Mouse (Mus musculus): ENCODE results near the gene Pou6f2. TPM values are rescaled to one million over a fixed set of nuclear protein-coding genes. Genes with fewer than 3 reads are reported as not detected.

The Pou6f2 gene
- not detected in 2 replicates for polyA plus RNA-seq (2012; rRNA removed)

DNA sequence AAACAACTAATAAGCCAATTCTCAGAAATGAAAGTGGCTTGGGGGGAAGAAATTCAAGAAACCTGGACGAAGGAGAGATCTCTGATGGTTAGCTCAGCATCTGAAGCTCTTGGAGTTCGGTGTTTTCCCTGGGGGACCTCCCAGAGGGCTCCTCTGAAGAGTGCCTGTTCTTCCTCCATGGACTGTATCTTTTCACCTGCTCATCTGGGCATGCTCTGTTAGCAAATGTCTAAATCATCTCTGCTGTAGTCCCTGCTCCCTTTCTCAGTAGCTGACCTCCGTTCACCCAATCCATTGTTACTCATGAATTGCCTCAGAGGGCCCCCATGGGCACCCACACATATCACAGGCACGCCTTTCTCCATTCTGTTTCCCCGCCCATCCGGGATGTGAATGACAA is at the start of gene Pou6f2:
Gene Pou6f2, minus strand, starts transcription at position 101 of the 400 bp plus-strand sequence.
- no peak for DNase-seq
- H3K4me3 ChIP-seq (replicated peaks; ENCODE audit: extremely low read depth, low read depth, low read length): no peak within 1 kb of the TSS
- WGBS: 77% methylated on average over 6 of the region's 6 CpGs
- no peaks in the 10 kb centered on the region for H3K4me1 ChIP-seq (ENCODE audit: control insufficient read depth, insufficient read depth, low read length)
- TF ChIP-seq POLR2A (IDR thresholded peaks at IDR 0.05; ENCODE audit: borderline replicate concordance, extremely low read depth, low read depth, low read length): no peak
- no peak for TF ChIP-seq CTCF (IDR thresholded peaks at IDR 0.05; ENCODE audit: insufficient read depth, low read length)

- TF ChIP-seq CTCF (IDR thresholded peaks at IDR 0.05; ENCODE audit: insufficient read depth, low read length): no peak
- TF ChIP-seq POLR2A (IDR thresholded peaks at IDR 0.05; ENCODE audit: borderline replicate concordance, extremely low read depth, low read depth, low read length): no peak
- Histone ChIP-seq H3K4me1 (ENCODE audit: control insufficient read depth, insufficient read depth, low read length) (no peaks in the 10 kb centered on the region), H3K4me3 (replicated peaks; ENCODE audit: extremely low read depth, low read depth, low read length) (no peak overlapping the region)
- no peak for DNase-seq
- 65% methylated on average over 3 of the region's 3 CpGs for WGBS
Observed at GRCm38 (mm10) chr13:18439858-18440257, 42.4 kb upstream of the Pou6f2 start.

DNA sequence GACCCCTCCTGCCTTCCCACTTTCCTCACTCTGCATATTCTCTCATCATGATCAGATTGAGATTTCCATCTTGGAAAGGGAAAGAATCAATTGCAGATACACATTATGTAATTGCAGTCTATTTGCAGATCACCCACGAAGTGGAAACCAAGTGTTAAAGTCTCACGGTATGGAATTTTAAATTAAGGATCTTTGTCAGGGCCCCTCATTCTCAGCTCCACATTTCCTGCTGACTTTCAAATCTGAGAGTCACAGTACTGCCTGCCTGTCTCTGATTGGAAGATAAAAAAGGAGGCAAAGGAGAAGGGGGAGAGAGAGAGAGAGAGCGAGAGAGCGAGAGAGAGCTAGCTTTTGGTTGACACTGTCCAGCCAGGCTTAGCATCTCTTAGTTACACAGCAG is 9.8 kb downstream of the Pou6f2 start:
- no peak for TF ChIP-seq POLR2A (IDR thresholded peaks at IDR 0.05; ENCODE audit: borderline replicate concordance, extremely low read depth, low read depth, low read length)
- no peak for TF ChIP-seq CTCF (IDR thresholded peaks at IDR 0.05; ENCODE audit: insufficient read depth, low read length)
- WGBS: 79% methylated on average over 4 of the region's 4 CpGs
- H3K4me3 ChIP-seq (replicated peaks; ENCODE audit: extremely low read depth, low read depth, low read length): no peak overlapping the region
- no peaks in the 10 kb centered on the region for H3K4me1 ChIP-seq (ENCODE audit: control insufficient read depth, insufficient read depth, low read length)
- DNase-seq: no peak

DNA sequence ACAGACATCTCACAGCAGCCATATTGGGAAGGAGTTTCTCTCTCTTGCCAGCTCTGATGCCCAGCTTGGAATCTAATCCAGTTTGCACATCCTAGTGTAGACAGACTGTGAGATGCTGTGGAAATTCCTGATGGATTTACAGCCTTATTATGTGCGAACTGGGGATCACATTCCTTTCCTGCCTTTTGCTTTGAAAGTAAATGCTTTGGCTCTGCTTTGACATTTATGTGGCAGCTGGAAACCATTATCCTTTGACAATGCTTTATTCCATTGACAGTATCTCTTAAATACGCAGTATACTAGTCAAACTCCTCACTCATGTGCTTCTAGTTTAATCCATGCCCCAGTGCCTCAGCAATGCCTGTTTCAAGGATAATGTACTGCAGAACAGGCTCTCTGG is 34.1 kb downstream of the Pou6f2 start:
- TF ChIP-seq CTCF (IDR thresholded peaks at IDR 0.05; ENCODE audit: insufficient read depth, low read length) (no peak), POLR2A (IDR thresholded peaks at IDR 0.05; ENCODE audit: borderline replicate concordance, extremely low read depth, low read depth, low read length) (no peak)
- no peak overlapping the region for H3K4me3 ChIP-seq (replicated peaks; ENCODE audit: extremely low read depth, low read depth, low read length)
- DNase-seq: no peak
- no peaks in the 10 kb centered on the region for H3K4me1 ChIP-seq (ENCODE audit: control insufficient read depth, insufficient read depth, low read length)
- 41% methylated on average over 2 of the region's 2 CpGs for WGBS

- TF ChIP-seq CTCF (IDR thresholded peaks at IDR 0.05; ENCODE audit: insufficient read depth, low read length): no peak
- TF ChIP-seq POLR2A (IDR thresholded peaks at IDR 0.05; ENCODE audit: borderline replicate concordance, extremely low read depth, low read depth, low read length): no peak
- Histone ChIP-seq H3K4me1 (ENCODE audit: control insufficient read depth, insufficient read depth, low read length) (no peaks in the 10 kb centered on the region), H3K4me3 (replicated peaks; ENCODE audit: extremely low read depth, low read depth, low read length) (no peak overlapping the region)
- WGBS: 46% methylated on average over 4 of the region's 4 CpGs
- no peak for DNase-seq
Observed at GRCm38 (mm10) chr13:18344580-18345333, 52.7 kb downstream of the Pou6f2 start.

DNA sequence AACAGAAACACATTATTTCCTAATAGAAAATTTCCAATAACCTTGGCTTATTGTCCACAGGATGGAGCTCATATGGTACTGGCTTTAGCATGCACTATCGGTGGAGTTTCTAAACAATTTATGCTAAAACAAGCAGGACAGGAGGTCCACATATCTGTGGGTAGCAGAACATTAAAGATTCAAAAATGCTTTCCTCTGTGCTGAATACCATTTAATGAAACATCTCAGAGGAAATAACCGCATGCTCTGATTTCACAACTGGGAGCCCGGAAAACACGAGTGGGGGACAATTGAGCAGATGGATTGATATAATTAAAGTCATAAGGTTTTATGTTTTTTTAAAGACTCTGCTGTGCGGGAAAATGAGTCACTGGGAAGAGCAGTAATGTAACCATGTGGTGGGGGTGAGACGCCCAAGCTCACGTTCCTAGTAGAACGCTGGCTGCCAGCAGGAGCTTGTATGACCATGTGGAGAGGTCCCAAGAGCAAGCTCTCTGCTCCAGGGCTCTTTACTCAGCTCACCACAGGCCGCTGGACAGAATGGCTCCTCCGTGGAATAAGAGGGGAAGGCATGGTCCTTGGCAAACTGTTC is 58.5 kb downstream of the Pou6f2 start:
- TF ChIP-seq POLR2A (IDR thresholded peaks at IDR 0.05; ENCODE audit: borderline replicate concordance, extremely low read depth, low read depth, low read length): no peak
- no peak for TF ChIP-seq CTCF (IDR thresholded peaks at IDR 0.05; ENCODE audit: insufficient read depth, low read length)
- no peak for DNase-seq
- Histone ChIP-seq H3K4me1 (ENCODE audit: control insufficient read depth, insufficient read depth, low read length) (no peaks in the 10 kb centered on the region), H3K4me3 (replicated peaks; ENCODE audit: extremely low read depth, low read depth, low read length) (no peak overlapping the region)
- WGBS: 72% methylated on average over 10 of the region's 10 CpGs

GRCm38 (mm10) chr13:18338022-18338421 is 59.5 kb downstream of the Pou6f2 start:
- Histone ChIP-seq H3K4me3 (replicated peaks; ENCODE audit: extremely low read depth, low read depth, low read length) (no peak overlapping the region), H3K4me1 (ENCODE audit: control insufficient read depth, insufficient read depth, low read length) (no peaks in the 10 kb centered on the region)
- 55% methylated on average over 2 of the region's 2 CpGs for WGBS
- no peak for DNase-seq
- TF ChIP-seq POLR2A (IDR thresholded peaks at IDR 0.05; ENCODE audit: borderline replicate concordance, extremely low read depth, low read depth, low read length) (no peak), CTCF (IDR thresholded peaks at IDR 0.05; ENCODE audit: insufficient read depth, low read length) (no peak)

GRCm38 (mm10) chr13:18334035-18334434 is 63.5 kb downstream of the Pou6f2 start:
- WGBS: 69% methylated on average over 4 of the region's 4 CpGs
- Histone ChIP-seq H3K4me3 (replicated peaks; ENCODE audit: extremely low read depth, low read depth, low read length) (no peak overlapping the region), H3K4me1 (ENCODE audit: control insufficient read depth, insufficient read depth, low read length) (no peaks in the 10 kb centered on the region)
- DNase-seq: no peak
- TF ChIP-seq CTCF (IDR thresholded peaks at IDR 0.05; ENCODE audit: insufficient read depth, low read length) (no peak), POLR2A (IDR thresholded peaks at IDR 0.05; ENCODE audit: borderline replicate concordance, extremely low read depth, low read depth, low read length) (no peak)

DNA sequence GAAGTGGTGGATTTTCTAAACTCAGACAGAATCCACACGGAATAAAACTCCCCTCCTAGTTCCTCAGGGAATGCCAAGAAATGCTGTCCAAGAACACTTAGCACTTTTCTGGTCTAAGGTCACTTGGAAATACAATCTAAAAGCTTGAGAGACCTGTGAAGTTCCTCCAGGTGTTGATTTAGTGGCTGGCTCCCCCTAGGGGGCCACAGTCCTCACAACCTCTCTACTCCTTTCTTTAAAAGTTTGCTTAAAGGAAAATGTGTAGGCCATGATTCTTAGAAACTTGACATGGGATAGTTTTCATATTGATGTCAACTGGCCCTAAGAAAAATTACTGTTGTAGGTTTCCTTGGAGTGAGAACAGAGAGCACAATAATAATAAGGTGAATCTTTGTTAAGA is 64.9 kb downstream of the Pou6f2 start:
- Histone ChIP-seq H3K4me3 (replicated peaks; ENCODE audit: extremely low read depth, low read depth, low read length) (no peak overlapping the region), H3K4me1 (ENCODE audit: control insufficient read depth, insufficient read depth, low read length) (no peaks in the 10 kb centered on the region)
- 31% methylated on average over 1 of the region's 1 CpGs for WGBS
- TF ChIP-seq CTCF (IDR thresholded peaks at IDR 0.05; ENCODE audit: insufficient read depth, low read length): no peak
- no peak for TF ChIP-seq POLR2A (IDR thresholded peaks at IDR 0.05; ENCODE audit: borderline replicate concordance, extremely low read depth, low read depth, low read length)
- DNase-seq: no peak

All from lung, adult 2 months (tissue).